Mouse (Mus musculus) ES-Bruce4 (cell line): ENCODE data around the gene Gopc. TPM values are rescaled to one million over a fixed set of nuclear protein-coding genes. Genes with fewer than 3 reads are reported as not detected.

ENCODE experiments used
- H3K27ac ChIP-seq: 2 replicates; pipeline ENCODE4 v1.5.1; 2012; ENCODE audit warnings: low read length, inconsistent platforms; ENCODE audit not compliant: insufficient read depth
- H3K27me3 ChIP-seq: 2 replicates; pipeline ENCODE4 v1.6.1; 2012; ENCODE audit warnings: mild to moderate bottlenecking, low read length, inconsistent platforms; ENCODE audit not compliant: control insufficient read depth, poor library complexity, insufficient read depth, severe bottlenecking
- H3K36me3 ChIP-seq: 2 replicates; pipeline ENCODE4 v1.6.1; 2012; ENCODE audit warnings: inconsistent platforms, mild to moderate bottlenecking, low read length, moderate library complexity; ENCODE audit not compliant: control insufficient read depth, poor library complexity, insufficient read depth, severe bottlenecking
- H3K4me1 ChIP-seq: one replicate; pipeline ENCODE4 v1.8.1; 2011; ENCODE audit warnings: low read length; ENCODE audit not compliant: control insufficient read depth, insufficient read depth
- H3K4me3 ChIP-seq: 2 replicates; pipeline ENCODE4 v1.5.1; 2011; ENCODE audit warnings: low read depth, mild to moderate bottlenecking, low read length
- H3K9ac ChIP-seq: 2 replicates; pipeline ENCODE4 v1.6.1; 2012; ENCODE audit warnings: low read depth, mild to moderate bottlenecking, inconsistent platforms; ENCODE audit not compliant: poor library complexity, severe bottlenecking
- H3K9me3 ChIP-seq: replicated peaks from 2 replicates; pipeline ENCODE4 v1.6.1; 2012; ENCODE audit warnings: mild to moderate bottlenecking, low read length, inconsistent platforms; ENCODE audit not compliant: control insufficient read depth, poor library complexity, insufficient read depth, severe bottlenecking
- CTCF ChIP-seq: IDR thresholded peaks from one replicate; pipeline ENCODE4 v1.8.1; 2011; ENCODE audit warnings: low read depth, low read length
- EP300 ChIP-seq: IDR thresholded peaks from 2 replicates; pipeline ENCODE4 v1.6.1; 2011; ENCODE audit warnings: low read depth, low read length; ENCODE audit not compliant: insufficient read depth
- POLR2A ChIP-seq: IDR thresholded peaks from one replicate; pipeline ENCODE4 v1.8.1; 2011; ENCODE audit warnings: low read length; ENCODE audit not compliant: insufficient read depth
- polyA plus RNA-seq: library from polyadenylated mRNA; stranded (reverse); fragments of >200 nt; gene quantifications from 2 replicates; pipeline ENCODE4 v1.2.4, GENCODE M21; 2011; ENCODE audit warnings: low read depth; ENCODE audit not compliant: missing spikeins, insufficient read depth, insufficient read length

Gene Gopc
- polyA plus RNA-seq, 1 experiment, result 20.5 TPM

DNA sequence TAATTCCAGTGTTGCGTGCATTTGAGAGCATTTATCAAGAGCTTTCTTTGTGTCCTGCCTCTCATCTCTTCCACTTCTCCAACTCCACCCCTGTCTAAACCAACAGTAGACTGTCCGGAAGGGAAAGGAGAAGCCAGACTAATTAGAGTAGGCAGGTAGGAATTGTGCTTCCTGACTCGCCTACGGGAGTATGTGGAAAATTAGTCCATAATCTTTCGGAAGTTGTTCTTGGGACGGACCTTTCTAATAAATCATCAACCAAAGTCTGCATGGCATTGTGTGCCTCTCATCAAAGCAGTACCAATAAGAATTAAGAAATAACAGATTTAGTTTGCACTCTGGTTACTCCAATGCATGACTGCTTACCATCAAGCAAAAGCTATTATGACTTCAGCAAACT is 1.1 kb upstream of the Gopc start:
- no peaks in the 10 kb centered on the region for H3K9me3 ChIP-seq
- H3K27me3 ChIP-seq, result no peaks in the 10 kb centered on the region
- H3K4me3 ChIP-seq, result no peak overlapping the region
- no peaks in the 10 kb centered on the region for H3K36me3 ChIP-seq
- no peaks in the 10 kb centered on the region for H3K4me1 ChIP-seq
- no peak overlapping the region for H3K27ac ChIP-seq
- no peak for TF ChIP-seq CTCF
- TF ChIP-seq POLR2A, result no peak
- TF ChIP-seq EP300, result no peak
- H3K9ac ChIP-seq, result peak overlapping the region; percentile 75; the same call in 1 of the 2 replicates

DNA sequence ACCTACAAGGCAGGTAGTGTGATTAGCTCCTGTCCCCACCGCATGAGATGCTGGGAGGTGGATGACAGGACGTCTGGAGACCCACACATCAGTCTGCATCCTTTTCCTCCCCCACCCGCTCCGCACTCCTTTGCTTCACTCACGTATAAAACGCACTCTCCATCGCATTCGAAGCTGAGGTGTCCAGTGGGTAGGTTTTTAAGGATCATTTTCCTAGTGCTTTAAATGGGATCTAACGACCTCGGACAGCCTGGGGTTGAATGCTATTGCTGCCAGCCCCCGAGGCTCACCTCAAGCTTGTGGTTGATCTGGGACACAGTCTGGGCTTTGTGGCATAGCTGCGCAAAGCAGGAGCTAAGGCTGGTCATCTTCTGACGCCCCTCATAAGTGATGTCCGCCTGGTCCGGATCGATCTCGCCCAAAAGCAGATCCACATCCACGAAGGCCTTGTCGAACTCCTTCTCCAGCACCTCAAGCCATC is 563 bp downstream of the Gopc start:
- H3K4me1 ChIP-seq, result no peaks in the 10 kb centered on the region
- H3K4me3 ChIP-seq, result peak overlapping the region; percentile 76
- no peaks in the 10 kb centered on the region for H3K27me3 ChIP-seq
- no peak for TF ChIP-seq EP300
- H3K9me3 ChIP-seq, result no peaks in the 10 kb centered on the region
- no peaks in the 10 kb centered on the region for H3K36me3 ChIP-seq
- no peak overlapping the region for H3K27ac ChIP-seq
- H3K9ac ChIP-seq, result peak overlapping the region; percentile 75

DNA sequence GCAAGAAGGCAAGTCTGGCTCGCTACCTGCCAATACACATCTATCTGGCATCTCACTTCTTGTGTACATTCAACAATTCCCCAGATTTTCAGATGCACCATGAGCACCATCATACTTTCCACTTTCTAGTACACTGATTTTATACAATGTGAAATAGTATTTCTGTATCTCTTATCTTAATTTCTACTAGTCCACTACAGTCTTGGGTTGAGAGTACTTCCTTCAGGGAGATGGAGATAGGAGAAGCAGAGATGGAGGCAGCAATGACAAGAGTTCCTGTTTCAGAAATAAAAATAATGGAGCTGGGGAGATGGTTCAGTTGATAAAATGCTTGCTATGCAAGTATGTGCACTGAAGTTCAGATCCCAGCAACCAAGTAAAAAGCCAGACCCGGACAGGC is 4.1 kb downstream of the Gopc start:
- no peak for TF ChIP-seq EP300
- no peak for TF ChIP-seq POLR2A
- TF ChIP-seq CTCF, result no peak

DNA sequence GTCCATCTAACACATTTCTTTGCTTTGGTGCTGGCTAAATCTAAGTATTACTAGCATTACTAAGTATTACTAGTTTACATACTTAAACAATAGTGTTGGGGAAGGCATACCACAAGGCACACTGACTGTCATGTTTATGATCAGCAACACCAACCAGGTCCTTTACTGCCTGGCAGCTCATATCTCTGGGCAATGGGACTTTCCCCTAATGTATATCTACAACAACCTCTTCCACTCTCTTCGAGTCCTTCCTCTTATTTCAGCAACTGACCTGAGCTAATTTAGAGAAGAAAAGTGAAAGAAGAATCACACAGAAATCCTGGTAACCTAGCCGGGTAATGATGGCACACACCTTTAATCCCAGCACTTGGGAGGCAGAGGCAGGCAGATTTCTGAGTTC is 5.5 kb downstream of the Gopc start:
- Histone ChIP-seq H3K36me3 (no peaks in the 10 kb centered on the region), H3K4me3 (no peak overlapping the region), H3K27ac (no peak overlapping the region), H3K9ac (no peak overlapping the region), H3K27me3 (no peaks in the 10 kb centered on the region), H3K4me1 (no peaks in the 10 kb centered on the region), H3K9me3 (no peaks in the 10 kb centered on the region)
- no peak for TF ChIP-seq CTCF
- TF ChIP-seq EP300, result no peak
- no peak for TF ChIP-seq POLR2A

More for the DNA sequence above, 4.1 kb downstream of the Gopc start:
- H3K36me3 ChIP-seq, result no peaks in the 10 kb centered on the region
- no peaks in the 10 kb centered on the region for H3K4me1 ChIP-seq
- H3K9me3 ChIP-seq, result no peaks in the 10 kb centered on the region
- H3K4me3 ChIP-seq, result no peak overlapping the region
- H3K9ac ChIP-seq, result no peak overlapping the region
- no peaks in the 10 kb centered on the region for H3K27me3 ChIP-seq
- H3K27ac ChIP-seq, result no peak overlapping the region

DNA sequence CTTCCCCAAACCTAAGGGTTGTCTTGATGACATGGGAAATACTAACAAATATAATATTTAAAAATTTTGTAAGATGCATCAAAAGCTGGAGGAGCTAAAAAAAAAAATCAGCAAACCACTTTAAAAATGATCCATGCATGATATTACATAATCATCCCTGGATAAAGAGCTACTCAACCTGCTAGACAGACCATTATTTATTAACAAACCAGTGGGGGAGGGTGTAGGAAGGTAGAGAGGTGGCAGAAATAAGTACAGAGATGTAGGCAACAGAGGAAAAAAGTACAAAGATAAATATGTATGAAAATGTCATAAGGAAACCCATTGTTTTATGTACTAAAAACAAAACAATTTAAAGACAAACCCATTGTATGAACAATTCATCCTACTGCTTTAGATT is 7.3 kb downstream of the Gopc start:
- TF ChIP-seq EP300, result no peak
- no peak for TF ChIP-seq POLR2A
- TF ChIP-seq CTCF, result no peak
- Histone ChIP-seq H3K9me3 (no peaks in the 10 kb centered on the region), H3K27ac (no peak overlapping the region), H3K9ac (no peak overlapping the region), H3K27me3 (no peaks in the 10 kb centered on the region), H3K4me3 (no peak overlapping the region), H3K36me3 (no peaks in the 10 kb centered on the region), H3K4me1 (no peaks in the 10 kb centered on the region)

DNA sequence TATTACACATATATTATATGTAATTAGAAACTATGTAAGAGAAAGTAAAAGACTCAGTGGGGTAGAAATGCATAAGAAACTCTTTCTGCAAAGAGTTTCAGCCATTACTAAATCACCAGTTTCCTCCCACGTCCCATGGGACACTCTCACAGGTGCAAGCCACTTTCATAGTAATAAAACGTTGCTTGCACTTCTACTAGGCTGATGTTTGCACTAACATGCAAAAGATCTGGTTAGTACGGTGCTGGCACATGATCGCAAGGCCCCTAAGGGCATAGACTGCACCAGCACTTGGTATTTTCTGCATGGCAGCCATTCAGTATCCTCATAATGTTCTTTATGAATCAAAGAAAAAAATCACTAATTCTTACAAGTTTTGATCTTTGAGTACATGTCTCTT is 8.1 kb downstream of the Gopc start:
- no peaks in the 10 kb centered on the region for H3K27me3 ChIP-seq
- H3K9me3 ChIP-seq, result no peaks in the 10 kb centered on the region
- no peak overlapping the region for H3K27ac ChIP-seq
- no peaks in the 10 kb centered on the region for H3K4me1 ChIP-seq
- H3K4me3 ChIP-seq, result no peak overlapping the region
- H3K36me3 ChIP-seq, result no peaks in the 10 kb centered on the region
- TF ChIP-seq POLR2A (no peak), EP300 (no peak), CTCF (no peak)
- H3K9ac ChIP-seq, result no peak overlapping the region

DNA sequence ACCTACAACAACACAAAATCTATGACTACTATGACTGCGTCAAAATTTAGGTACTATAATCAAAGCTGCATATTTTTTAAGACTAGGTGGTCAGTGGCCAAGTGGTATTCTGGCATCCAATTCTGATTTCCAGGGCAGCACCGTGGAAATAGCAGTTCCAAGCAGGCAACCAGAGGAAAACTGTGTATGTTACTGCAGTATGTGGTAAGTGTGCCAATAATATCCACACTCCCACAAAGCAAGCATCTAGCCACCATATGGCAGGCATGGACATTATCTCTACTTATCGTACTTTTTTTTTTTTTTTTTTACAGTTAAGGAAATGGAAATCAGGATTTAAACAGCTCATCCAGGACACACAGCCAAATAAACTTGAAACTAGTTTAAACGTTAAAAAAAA is 13.5 kb downstream of the Gopc start:
- H3K27me3 ChIP-seq, result no peaks in the 10 kb centered on the region
- no peak overlapping the region for H3K27ac ChIP-seq
- no peak overlapping the region for H3K9ac ChIP-seq
- no peak overlapping the region for H3K4me3 ChIP-seq
- H3K4me1 ChIP-seq, result no peaks in the 10 kb centered on the region
- TF ChIP-seq CTCF, result no peak
- TF ChIP-seq EP300, result no peak
- no peak for TF ChIP-seq POLR2A
- no peaks in the 10 kb centered on the region for H3K9me3 ChIP-seq
- H3K36me3 ChIP-seq, result no peaks in the 10 kb centered on the region
